Mouse (Mus musculus): ENCODE results near the gene Pstpip1.

Pstpip1 gene

DNA sequence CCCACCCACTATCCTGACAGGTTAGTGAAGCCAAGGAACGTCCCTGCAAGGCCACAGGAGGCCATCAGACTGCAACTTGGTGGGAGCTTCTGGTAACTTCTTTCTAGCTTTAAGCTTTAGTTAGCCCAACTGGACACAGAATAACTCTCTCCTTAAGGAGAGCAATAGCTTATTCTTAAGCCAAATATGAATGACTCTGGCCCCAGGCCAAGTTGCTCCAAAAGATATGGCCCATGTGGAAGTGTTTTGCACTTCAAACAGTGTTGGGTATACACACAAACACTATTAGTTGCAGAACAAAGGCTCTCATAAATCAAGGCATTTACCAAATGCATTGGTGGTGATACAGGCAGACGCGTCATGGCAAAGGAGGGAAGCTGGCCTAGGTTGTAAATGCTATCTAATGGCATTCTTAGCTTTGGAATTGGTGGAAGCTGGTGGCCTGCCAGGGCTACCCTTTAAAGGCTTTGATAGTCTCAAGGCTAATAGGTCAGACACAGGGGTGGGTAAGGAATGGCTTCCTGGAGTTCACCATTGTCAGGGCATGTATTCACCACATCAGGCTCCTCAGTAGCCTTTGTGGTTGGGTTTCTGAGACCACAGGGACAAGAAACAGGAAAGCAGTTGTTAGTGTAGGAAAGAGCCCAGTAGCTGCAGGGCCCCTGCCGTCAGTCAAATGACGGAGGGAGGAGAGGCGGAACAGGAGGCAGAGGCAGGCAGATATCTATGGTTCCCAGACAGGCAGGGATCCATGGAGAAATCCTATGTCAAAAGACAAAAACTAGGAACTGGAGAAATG, 16.7 kb downstream of the Pstpip1 start:
- DNase-seq (ENCODE audit: low read depth) = no peak

DNA sequence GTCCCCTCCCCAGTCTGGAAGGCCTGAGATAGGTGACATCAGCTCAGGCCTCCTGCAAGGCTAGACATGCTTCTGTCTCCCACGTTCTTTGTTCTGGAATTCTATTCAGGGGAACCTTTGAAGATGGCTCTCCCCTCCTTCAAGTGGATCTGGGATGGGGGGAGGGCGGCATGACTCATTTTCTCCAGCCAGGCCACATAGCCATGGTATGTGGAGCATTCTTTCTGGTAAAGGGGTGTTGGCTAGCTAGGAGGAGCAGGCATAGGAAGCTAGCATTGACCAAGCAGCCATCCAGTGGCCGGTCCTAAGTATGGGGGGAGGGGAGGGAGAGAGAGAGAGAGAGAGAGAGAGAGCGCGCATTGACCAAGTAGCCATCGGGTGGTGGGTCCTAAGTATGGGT, 17.8 kb downstream of the Pstpip1 start:
- DNase-seq (ENCODE audit: low read depth) = no peak

DNA sequence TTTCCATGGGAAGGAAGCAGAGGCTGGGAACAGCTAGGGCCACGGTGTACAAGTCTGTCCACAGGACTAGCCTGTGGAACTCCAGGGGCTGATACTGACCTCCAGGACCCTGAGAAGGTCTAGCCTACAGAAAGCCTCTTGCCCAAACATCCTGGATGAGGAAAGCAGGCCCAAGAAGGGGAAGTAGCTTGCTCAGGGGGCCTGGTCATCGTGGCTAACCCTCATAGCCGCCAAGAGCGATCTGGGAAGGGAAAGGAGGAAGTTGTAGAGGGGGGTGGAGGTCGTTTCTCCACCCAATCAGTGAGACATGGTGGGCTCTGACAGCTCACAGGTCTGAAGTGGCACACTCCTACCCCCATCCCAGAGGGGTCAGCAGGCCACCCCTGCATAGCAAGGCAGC, 18.4 kb downstream of the Pstpip1 start:
- DNase-seq (ENCODE audit: low read depth) = peak; percentile 58

DNA sequence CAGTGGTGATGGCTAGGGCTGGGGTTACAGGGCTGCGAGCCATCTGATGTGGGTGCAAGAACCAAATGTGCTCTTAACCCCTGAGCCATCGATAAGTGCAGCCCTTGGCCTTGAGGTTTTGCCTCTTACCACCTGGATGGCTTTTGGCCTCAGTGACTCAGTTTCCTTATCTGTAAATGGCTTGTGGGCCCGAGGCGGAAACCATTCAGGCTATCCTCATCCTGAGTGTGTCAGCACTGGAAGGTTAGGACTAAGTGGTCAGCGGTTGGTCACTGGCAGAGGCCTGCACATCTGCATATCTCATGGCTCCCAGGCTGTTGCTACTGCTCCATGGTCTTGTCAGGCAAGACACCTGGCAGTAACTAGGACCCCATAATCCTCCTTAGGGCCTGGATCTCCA, 28.3 kb downstream of the Pstpip1 start:
- DNase-seq (ENCODE audit: low read depth) = no peak

DNA sequence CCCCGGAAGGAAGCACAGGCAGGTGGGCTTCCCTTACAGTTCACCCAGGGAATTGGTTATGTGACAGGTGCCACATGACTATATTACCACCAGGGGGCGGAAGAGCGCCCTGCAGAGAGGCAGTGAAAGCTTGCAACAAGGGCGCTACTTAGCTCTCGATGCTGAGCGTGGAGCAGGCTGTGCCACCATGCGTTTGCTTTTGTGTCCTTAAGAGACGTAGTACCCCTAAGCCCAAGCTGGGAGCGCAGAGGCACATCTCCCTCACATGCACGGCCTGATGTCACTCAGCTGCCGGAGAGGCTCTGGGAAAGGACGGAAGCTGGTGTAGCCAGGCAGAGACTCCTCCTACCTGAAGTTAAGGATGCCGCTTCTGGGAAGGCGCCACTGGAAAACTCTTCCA, 28.8 kb downstream of the Pstpip1 start:
- DNase-seq (ENCODE audit: low read depth) = peak; percentile 80

DNA sequence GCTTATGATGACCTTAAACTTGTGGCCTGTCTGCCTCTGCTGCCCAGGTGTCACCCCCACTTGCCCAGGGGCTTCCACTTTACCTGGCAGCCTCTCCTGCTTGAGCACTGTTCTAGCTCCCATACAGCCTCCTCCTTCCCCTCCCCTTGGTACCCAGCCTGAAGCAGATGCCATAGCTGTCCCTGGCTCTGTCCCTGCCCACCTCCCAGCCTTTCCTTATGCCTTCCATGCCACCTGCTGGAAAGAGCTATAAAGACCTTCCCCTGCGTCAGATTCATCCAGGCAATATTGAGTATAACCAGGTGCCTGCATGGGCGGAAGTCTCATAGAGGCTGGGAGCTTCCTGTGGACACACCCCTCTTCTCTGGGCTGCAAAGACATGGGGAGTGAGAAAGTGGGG, 29.9 kb downstream of the Pstpip1 start:
- no peak for DNase-seq (ENCODE audit: low read depth)

DNA sequence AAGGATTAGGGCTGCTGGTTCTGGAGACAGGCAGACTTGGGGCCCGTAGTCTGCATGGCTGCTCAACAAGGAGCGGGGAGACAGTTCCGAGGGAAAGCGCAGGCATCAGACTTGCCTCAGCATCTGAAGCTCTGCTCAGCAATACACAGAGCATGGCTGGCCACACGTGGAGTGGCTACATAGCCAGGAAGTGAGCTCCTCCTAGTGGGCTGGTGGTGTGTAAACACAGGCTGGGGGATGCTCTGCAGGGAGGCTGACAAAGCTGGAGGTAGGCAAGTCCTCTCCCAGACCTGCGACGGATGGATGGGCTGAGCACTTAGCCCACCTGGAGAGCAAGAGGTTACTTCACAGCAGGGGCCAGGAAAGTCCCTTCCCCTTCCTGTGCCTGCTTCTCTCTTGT, 31.3 kb downstream of the Pstpip1 start:
- DNase-seq (ENCODE audit: low read depth) = no peak

DNA sequence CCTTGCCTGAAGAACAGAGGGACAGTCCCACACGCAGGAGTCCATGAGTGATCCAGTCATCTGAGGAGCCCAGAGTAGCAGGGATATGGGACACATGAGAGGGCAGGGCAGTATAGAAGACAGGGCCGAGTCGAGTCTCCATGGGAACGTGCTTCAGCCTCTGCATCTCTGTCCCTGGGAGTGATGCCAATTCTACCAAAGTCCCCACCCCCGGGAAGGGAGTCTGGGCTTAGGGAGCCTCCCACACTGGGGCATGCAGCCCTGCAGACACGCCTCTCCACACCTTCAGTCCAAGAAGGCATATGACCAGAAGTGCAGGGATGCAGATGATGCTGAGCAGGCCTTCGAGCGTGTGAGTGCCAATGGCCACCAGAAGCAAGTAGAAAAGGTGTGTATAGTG, 33.2 kb downstream of the Pstpip1 start:
- DNase-seq (ENCODE audit: low read depth) = no peak

DNA sequence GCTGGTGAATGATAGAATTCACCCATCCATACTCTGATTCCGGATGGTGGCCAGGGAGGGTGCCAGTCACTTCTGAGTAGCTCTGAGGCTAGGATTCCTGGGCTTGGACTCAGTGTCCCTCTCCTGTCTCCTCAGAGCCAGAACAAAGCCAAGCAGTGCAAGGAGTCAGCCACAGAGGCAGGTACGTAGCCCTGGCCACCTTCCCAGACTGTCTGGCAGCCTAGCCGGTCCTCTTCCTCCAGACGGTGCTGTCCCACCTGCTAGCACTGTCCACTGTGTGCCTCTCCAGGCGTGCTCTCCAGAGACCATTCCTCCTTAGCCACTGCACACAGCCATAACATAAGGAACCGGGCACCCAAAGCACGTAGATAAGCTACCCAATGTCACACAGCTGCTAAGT, 33.9 kb downstream of the Pstpip1 start:
- no peak for DNase-seq (ENCODE audit: low read depth)

DNA sequence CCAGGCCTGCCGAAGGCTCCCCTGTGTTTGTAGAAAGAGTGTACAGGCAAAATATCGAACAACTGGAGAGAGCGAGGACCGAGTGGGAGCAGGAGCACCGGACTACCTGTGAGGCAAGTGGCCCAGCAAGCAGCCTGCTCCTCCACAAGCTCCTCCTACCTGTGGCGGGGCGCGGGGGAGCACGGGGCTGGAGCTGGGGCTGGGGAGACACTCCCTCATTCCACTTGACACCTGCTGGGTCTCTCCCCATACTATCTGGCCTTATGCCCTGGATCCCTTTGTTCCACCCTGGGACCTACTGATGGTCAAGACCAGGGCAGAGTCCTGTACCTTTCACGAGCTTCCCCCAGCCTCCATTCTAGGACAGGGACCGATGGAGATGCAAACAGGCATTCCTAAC, 34.8 kb downstream of the Pstpip1 start:
- DNase-seq (ENCODE audit: low read depth) = no peak

DNA sequence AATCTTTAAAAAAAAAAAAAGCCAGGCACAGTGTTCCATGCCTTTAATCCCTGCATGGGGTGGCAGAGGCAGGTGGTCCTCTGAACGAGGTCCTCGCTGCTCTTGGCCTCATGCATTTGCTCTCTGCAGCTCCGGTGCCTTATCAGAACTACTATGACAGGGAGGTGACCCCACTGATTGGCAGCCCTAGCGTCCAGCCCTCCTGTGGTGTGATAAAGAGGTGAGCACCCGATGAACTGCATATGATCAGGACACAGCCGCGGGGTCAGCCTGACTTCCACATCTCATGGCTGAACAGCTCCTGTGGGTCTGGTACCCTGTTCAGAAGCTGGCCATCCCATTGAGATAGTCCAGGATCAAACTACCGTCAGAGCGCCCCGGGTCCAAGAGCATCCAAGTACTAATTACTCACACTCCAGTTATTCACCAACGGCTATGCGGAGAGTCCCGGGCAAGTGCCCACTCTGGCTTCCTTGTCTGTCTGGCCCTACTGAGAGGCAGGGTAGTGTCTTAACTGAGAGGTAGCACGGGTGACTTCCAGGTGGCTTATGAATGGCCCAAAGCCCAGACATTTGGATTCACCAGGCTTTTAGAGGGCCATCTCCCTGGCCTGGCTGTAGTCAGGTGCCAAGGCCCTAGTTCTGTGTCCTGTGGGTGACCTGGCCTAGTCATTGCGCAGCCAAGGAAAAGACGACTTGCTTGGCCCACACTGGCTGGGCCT, 36.9 kb downstream of the Pstpip1 start:
- DNase-seq (ENCODE audit: low read depth) = no peak

DNA sequence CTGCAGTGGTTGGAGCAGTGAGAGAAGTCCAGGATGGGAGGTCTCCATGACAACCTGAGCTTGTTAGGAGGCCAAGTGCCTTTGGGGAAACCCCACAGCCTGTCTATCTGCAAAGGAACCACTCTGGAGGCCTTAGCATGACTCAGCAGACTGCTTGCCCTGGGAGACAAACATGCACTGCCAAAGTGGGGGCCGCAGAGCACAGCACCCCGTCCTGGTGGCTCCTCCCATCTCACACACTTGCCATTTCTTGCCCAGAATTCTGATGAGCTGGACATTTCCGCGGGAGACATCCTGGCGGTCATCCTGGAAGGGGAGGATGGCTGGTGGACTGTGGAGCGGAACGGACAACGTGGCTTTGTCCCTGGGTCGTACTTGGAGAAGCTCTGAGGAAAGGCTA, 38.6 kb downstream of the Pstpip1 start:
- DNase-seq (ENCODE audit: low read depth) = no peak

DNA sequence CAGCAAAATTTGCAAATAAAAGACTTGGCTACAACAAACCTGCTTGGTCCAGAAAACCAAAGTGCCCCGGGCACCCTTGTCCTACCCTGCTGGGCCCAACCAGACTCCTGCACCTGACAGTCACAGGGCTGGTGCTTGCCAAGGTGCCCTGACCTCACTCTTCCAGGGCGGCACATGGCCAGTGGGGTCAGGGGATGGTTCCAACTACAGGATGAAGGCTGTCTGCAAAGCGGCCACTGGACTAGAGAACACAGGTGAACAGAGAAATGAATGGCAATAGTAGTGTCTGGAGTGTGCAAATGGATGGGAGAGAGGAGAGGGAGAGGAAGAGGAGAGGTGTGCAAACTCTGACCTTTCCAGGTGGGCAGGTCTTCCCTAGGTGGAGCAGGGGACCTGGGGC, 40.2 kb downstream of the Pstpip1 start:
- no peak for DNase-seq (ENCODE audit: low read depth)

DNA sequence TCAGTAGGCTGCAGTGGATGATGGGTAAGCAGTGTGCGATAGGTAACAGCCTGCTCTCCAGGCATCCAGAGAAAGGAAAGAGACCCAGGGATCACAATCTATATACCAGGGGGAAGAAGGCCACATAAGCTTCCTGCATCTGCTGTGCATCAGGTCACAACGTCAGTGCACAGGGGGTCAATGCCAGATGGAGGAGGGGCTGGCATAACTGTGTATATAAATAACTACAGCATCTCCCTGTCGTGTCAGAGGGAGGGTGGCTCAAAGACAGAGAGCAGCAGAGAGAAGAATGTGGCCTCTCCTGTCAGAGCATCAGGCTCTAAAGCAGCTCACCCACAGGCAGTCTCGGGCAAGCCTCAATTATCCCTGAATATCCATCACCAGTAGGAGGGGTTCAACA, 40.8 kb downstream of the Pstpip1 start:
- no peak for DNase-seq (ENCODE audit: low read depth)

DNA sequence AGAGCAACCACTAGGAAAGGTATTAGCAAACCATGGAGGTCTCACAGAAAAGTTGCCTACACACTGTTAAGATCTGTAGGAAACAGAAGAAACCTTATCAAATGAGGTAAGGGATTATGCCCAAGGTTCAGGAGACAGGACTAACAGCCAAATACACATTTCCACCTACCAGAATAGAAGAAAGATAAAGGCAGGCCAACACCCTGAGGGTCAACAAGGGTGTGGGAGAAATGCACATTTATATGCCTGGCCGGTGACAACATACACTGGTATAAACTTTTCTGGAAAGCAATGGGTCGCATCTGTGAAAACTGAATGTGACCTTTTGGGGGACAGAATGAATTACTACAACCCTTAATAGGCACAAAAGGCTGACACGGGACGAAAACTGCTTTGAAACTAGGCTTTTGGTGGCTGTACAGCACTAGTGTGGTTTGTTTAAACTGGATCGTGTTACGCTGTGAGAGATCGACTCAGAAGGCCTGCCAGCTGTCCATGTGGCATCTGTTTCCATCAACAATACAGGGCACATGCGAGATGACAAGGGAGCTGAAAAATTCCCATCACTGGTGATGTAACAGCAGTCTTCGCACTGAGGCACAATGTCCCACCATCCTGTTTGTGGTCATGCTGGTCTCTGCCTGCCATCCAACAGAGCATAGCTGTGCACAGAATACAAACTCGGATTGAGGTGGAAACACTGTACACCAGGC, 42.2 kb downstream of the Pstpip1 start:
- no peak for DNase-seq (ENCODE audit: low read depth)

DNA sequence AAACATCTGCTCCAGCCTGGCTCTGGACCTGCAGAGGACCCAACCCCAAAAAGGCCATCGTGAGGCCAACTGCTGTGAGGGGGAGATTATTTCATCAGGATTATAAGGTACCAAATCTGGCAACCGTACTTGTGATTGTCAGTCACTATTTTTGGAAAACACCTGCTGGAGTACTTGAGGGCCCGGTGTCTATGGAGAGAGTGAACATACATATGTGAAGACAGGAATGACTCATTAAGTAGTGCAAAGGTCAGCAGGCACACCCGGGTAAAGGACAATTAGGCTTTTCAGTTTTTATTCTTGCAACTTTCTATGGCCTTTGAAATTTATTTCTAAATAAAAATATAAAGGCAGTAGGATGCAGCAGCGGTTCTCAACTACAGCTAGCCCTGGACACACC, 44.2 kb downstream of the Pstpip1 start:
- no peak for DNase-seq (ENCODE audit: low read depth)

DNA sequence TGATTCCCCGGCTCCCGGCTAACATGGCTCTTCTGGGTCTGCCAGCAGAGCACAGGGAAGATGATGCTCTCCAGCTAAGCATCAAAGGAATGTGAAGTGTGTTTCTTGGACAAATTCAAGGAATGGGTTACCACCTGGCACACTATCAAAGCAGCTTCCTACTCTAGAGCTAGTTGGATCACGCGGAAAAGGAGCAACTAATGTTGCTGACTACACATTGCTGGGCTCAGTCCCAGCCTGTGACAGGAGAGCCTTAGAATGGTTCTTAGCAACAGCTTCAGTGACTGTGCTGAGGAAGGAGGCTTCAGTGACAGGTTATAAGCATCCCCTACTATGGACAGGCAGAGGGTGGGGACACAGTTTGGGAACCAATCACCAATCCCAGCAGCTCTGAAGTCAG, 44.9 kb downstream of the Pstpip1 start:
- no peak for DNase-seq (ENCODE audit: low read depth)

DNA sequence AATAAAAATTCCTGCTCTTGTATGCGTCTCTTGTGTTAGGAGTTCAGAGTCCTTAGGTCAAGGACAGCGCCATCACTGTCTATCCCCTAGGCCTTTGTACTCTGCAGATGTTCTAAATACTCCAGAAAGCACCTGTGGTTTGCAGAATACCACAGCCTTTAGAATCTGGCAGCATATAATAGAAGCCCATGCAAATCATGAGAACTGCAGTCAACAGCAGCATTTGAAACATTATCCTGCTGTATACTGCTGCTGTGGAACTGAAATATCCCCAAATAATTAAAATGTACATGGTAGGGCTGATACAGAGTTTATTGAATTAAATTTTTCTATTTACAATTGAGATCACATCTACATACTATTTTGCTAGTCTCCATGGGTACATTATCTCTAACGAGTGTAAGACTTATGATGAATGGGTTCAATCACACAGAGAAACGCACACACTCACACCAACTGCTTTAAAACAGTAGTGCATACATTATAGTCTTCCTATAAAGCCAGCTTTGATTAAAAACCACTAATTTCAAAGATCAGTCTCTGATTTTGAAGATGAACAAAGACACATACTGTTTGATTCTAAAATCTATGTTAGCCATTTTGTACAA, 45.9 kb downstream of the Pstpip1 start:
- no peak for DNase-seq (ENCODE audit: low read depth)

DNA sequence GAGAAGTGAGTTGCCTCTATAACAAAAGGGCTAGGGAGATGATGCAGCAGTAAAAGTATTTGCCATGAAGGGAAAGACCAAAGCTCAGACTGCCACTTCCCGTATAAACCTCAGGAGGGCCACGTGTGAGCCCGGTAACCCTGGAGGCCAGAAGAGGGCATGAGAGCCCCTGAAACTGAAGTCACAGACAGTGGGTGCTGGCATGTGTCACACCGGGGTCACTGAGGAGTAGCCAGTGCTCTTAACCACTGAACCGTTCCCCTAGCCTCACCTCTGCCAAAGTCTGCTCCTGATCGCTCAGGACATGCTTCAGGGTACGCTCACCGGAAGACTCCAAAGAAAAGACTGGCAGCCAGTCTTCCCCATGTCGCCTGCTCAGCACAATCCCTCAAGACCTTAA, 52.0 kb downstream of the Pstpip1 start:
- no peak for DNase-seq (ENCODE audit: low read depth)

DNA sequence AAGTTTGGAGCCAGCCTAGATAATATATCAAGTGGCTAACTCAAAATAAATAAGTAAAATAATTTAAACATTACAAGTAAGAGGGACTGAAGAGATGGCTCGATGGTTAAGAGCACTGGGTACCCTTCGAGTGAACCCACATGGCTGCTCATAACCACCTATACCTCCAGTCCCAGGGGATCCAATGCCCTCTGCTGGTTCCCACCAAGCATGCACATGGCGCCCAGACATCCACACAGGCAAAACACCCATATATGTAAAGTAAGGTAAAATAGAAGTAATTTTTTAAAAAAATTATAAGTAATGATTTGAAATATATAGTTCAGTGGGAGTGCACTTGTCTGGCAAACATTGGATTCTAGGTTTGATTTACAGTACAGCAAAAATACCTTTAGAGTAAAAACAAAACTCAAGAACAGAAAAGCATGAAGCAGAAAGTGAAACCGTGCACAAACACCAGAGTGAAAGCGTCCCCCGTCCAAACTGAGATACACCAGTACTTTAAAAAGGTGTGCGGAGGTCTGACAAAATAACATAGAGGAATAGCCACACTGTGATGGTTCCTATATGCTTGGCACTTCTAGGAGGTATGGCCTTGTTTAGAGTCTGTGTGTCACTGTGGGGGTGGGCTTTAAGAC, 54.7 kb downstream of the Pstpip1 start:
- no peak for DNase-seq (ENCODE audit: low read depth)

DNA sequence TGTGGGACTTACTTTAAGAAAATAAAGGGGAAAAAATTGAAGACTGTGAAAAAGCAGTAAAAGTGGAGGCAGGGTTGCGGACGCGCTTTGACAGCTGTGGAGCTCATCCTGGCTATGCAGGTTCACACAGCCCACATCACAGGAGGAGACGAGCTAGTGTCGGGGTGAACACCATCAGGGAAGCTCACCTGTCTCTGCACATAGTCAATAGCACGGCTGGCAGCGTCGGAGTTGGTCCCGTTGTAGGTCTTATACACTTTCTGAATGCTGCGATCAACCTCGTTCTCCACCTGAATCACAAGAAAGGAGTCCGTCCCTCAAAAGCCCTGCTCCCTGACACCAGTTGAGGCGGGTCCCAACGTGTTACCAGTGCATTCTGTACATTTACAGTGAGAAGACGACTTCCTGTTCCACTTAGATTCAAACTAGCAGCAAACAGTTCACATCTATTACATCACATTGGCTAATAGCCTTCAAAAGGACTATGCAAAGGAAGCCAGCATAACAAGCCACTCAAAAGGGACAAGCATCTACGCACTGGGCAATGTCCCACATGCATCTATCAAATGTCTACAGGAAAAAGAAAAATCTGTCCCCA, 56.7 kb downstream of the Pstpip1 start:
- DNase-seq (ENCODE audit: low read depth) = no peak

Data from c-Kit-positive CD71-negative TER-119-negative erythroid progenitor cells, embryonic 14.5 days (primary cell).